Mouse (Mus musculus): ENCODE measurements at regions not wholly inside any gene's neighbourhood (a gene's known extent, or its start where the extent isn't known, plus 50 kb on each side); places are given as distances from the start of the nearest gene placed in this dataset.
"Not testable (repeated sequence)": the region's sequence is repeated elsewhere in the genome, so short reads cannot be mapped to it uniquely, and the experiment has no call there.

DNA sequence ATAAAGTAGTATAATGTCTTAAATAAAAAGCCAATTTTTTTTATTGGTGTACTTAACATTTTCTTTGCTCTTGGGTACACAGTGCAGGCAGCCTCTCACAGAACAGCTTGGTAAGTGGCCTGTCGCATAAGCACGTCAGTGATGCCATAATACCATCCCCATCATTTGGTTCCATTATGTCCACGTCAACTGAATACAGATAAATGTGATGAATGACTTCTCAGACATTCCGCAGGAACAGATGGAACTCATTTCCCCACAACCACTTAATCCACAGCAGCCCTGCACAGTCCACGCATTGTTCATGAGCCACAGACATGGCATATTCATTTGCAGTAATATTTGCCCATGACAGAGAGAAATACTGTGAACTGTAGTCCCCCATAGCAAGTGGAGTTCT is 127.6 kb upstream of the Dlgap1 start:
- H3K4me1 ChIP-seq (replicated peaks; ENCODE audit: control insufficient read depth in 2 of 2, insufficient read depth in 2 of 2, low read length in 1 of 2), result no peaks in the 10 kb centered on the region
- no peaks in the 10 kb centered on the region for H3K36me3 ChIP-seq (replicated peaks; ENCODE audit: control insufficient read depth, insufficient read depth, low read depth)
- no peak overlapping the region for H3K4me2 ChIP-seq (ENCODE audit: low read depth)
- H3K9ac ChIP-seq (replicated peaks), result no peak overlapping the region
- no peaks in the 10 kb centered on the region for H3K9me3 ChIP-seq (ENCODE audit: control insufficient read depth, low read length)
- H3K27me3 ChIP-seq (ENCODE audit: control insufficient read depth, insufficient read depth, low read length), result no peaks in the 10 kb centered on the region
- no peak overlapping the region for H3K4me3 ChIP-seq (ENCODE audit: insufficient read depth in 1 of 2, low read depth in 2 of 2, low read length in 2 of 2)
- no peak overlapping the region for H3K27ac ChIP-seq
- ATAC-seq (ENCODE audit: insufficient read depth) (no peak), DNase-seq (ENCODE audit: low read depth in 3 of 3, low spot score in 3 of 3) (no peak)
- WGBS (ENCODE audit: insufficient replicate concordance), result 61% methylated on average over 5 of the region's 5 CpGs
- TF ChIP-seq EP300 (IDR thresholded peaks at IDR 0.05; ENCODE audit: low read depth), result no peak
- TF ChIP-seq CTCF (IDR thresholded peaks at IDR 0.05; ENCODE audit: low read depth), result no peak

- DNase-seq (ENCODE audit: low read depth in 3 of 3, low spot score in 3 of 3) (no peak), ATAC-seq (ENCODE audit: insufficient read depth) (no peak)
- no peaks in the 10 kb centered on the region for H3K27me3 ChIP-seq (ENCODE audit: control insufficient read depth, insufficient read depth, low read length)
- no peak overlapping the region for H3K9ac ChIP-seq (replicated peaks)
- H3K27ac ChIP-seq, result no peak overlapping the region
- H3K4me1 ChIP-seq (replicated peaks; ENCODE audit: control insufficient read depth in 2 of 2, insufficient read depth in 2 of 2, low read length in 1 of 2), result no peaks in the 10 kb centered on the region
- H3K4me2 ChIP-seq (ENCODE audit: low read depth), result no peak overlapping the region
- H3K4me3 ChIP-seq (ENCODE audit: insufficient read depth in 1 of 2, low read depth in 2 of 2, low read length in 2 of 2), result no peak overlapping the region
- 53% methylated on average over 1 of the region's 1 CpGs for WGBS (ENCODE audit: insufficient replicate concordance)
- H3K9me3 ChIP-seq (ENCODE audit: control insufficient read depth, low read length), result no peaks in the 10 kb centered on the region
- no peaks in the 10 kb centered on the region for H3K36me3 ChIP-seq (replicated peaks; ENCODE audit: control insufficient read depth, insufficient read depth, low read depth)
- TF ChIP-seq CTCF (IDR thresholded peaks at IDR 0.05; ENCODE audit: low read depth) (no peak), EP300 (IDR thresholded peaks at IDR 0.05; ENCODE audit: low read depth) (no peak)
Observed at GRCm38 (mm10) chr17:69848306-69848705, 120.6 kb upstream of the Dlgap1 start.

DNA sequence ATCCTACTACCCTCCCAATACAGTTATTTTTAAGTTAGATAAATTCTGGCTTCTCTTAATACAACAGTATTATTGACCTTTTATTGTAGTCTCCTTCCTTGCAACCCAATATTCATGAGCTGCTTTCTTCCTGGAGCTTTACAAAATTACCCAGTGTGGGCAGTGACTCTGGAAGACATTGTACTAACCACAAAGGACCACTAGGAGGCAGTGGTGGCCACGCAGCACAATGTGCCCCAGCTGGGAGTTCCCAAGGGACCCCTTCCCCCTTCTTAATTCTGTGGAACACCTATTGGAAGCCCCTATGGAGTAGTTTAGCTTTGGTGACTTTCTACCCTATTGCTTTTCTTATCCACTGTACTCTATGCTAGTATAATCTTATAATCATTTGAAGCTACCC is 118.8 kb upstream of the Dlgap1 start:
- DNase-seq (ENCODE audit: low read depth in 3 of 3, low spot score in 3 of 3) (no peak), ATAC-seq (ENCODE audit: insufficient read depth) (no peak)
- no peaks in the 10 kb centered on the region for H3K36me3 ChIP-seq (replicated peaks; ENCODE audit: control insufficient read depth, insufficient read depth, low read depth)
- no peak for TF ChIP-seq CTCF (IDR thresholded peaks at IDR 0.05; ENCODE audit: low read depth)
- no peak for TF ChIP-seq EP300 (IDR thresholded peaks at IDR 0.05; ENCODE audit: low read depth)
- no peak overlapping the region for H3K4me2 ChIP-seq (ENCODE audit: low read depth)
- H3K27ac ChIP-seq, result no peak overlapping the region
- H3K9me3 ChIP-seq (ENCODE audit: control insufficient read depth, low read length), result no peaks in the 10 kb centered on the region
- 8% methylated on average over 1 of the region's 1 CpGs for WGBS (ENCODE audit: insufficient replicate concordance)
- no peak overlapping the region for H3K4me3 ChIP-seq (ENCODE audit: insufficient read depth in 1 of 2, low read depth in 2 of 2, low read length in 2 of 2)
- no peak overlapping the region for H3K9ac ChIP-seq (replicated peaks)
- no peaks in the 10 kb centered on the region for H3K4me1 ChIP-seq (replicated peaks; ENCODE audit: control insufficient read depth in 2 of 2, insufficient read depth in 2 of 2, low read length in 1 of 2)
- no peaks in the 10 kb centered on the region for H3K27me3 ChIP-seq (ENCODE audit: control insufficient read depth, insufficient read depth, low read length)

- not testable (repeated sequence) for H3K36me3 ChIP-seq (replicated peaks; ENCODE audit: control insufficient read depth, insufficient read depth, low read depth); H3K4me3 ChIP-seq (ENCODE audit: insufficient read depth in 1 of 2, low read depth in 2 of 2, low read length in 2 of 2); H3K4me2 ChIP-seq (ENCODE audit: low read depth); H3K27ac ChIP-seq; H3K27me3 ChIP-seq (ENCODE audit: control insufficient read depth, insufficient read depth, low read length); DNase-seq (ENCODE audit: low read depth in 3 of 3, low spot score in 3 of 3); H3K9ac ChIP-seq (replicated peaks); H3K9me3 ChIP-seq (ENCODE audit: control insufficient read depth, low read length); H3K4me1 ChIP-seq (replicated peaks; ENCODE audit: control insufficient read depth in 2 of 2, insufficient read depth in 2 of 2, low read length in 1 of 2); ATAC-seq (ENCODE audit: insufficient read depth)
- 72% methylated on average over 8 of the region's 8 CpGs for WGBS (ENCODE audit: insufficient replicate concordance)
Observed at GRCm38 (mm10) chr17:69879958-69880357, 88.9 kb upstream of the Dlgap1 start.

GRCm38 (mm10) chr17:69893980-69894379 is 74.9 kb upstream of the Dlgap1 start:
- DNase-seq (ENCODE audit: low read depth in 3 of 3, low spot score in 3 of 3) (no peak), ATAC-seq (ENCODE audit: insufficient read depth) (no peak)
- H3K4me3 ChIP-seq (ENCODE audit: insufficient read depth in 1 of 2, low read depth in 2 of 2, low read length in 2 of 2), result no peak overlapping the region
- H3K27ac ChIP-seq, result no peak overlapping the region
- H3K4me1 ChIP-seq (replicated peaks; ENCODE audit: control insufficient read depth in 2 of 2, insufficient read depth in 2 of 2, low read length in 1 of 2), result no peaks in the 10 kb centered on the region
- H3K36me3 ChIP-seq (replicated peaks; ENCODE audit: control insufficient read depth, insufficient read depth, low read depth), result no peaks in the 10 kb centered on the region
- H3K4me2 ChIP-seq (ENCODE audit: low read depth), result no peak overlapping the region
- TF ChIP-seq CTCF (IDR thresholded peaks at IDR 0.05; ENCODE audit: low read depth) (no peak), EP300 (IDR thresholded peaks at IDR 0.05; ENCODE audit: low read depth) (no peak)
- H3K9ac ChIP-seq (replicated peaks), result no peak overlapping the region
- H3K27me3 ChIP-seq (ENCODE audit: control insufficient read depth, insufficient read depth, low read length), result no peaks in the 10 kb centered on the region
- 53% methylated on average over 4 of the region's 4 CpGs for WGBS (ENCODE audit: insufficient replicate concordance)
- H3K9me3 ChIP-seq (ENCODE audit: control insufficient read depth, low read length), result no peaks in the 10 kb centered on the region
